Mouse (Mus musculus) midbrain, embryonic 12.5 days (tissue): ENCODE measurements at regions not wholly inside any gene's neighbourhood (a gene's known extent, or its start where the extent isn't known, plus 50 kb on each side); places are given as distances from the start of the nearest gene placed in this dataset.
"Not testable (repeated sequence)": the region's sequence is repeated elsewhere in the genome, so short reads cannot be mapped to it uniquely, and the experiment has no call there.

Experiments
- ATAC-seq: fragments of 200-750 bp; cut with Nextera tagmentation; 2 replicates; pipeline ENCODE4 v1.8.0; 2017; ENCODE audit warnings: low read depth, moderate TSS enrichment, moderate library complexity; ENCODE audit not compliant: low FRiP score
- H3K27ac ChIP-seq: fragments of 300-500 bp; sonication (generic); replicated peaks from 2 replicates; pipeline ENCODE4 v1.5.1; 2016; ENCODE audit warnings: mild to moderate bottlenecking
- H3K27me3 ChIP-seq: fragments of 300-500 bp; sonication (generic); 2 replicates; pipeline ENCODE4 v1.6.1; 2016; ENCODE audit warnings: mild to moderate bottlenecking
- H3K36me3 ChIP-seq: fragments of 300-500 bp; sonication (generic); 2 replicates; pipeline ENCODE4 v1.6.1; 2016
- H3K4me1 ChIP-seq: fragments of 300-500 bp; sonication (generic); 2 replicates; pipeline ENCODE4 v1.6.1; 2016
- H3K4me2 ChIP-seq: fragments of 300-500 bp; sonication (generic); replicated peaks from 2 replicates; pipeline ENCODE4 v1.6.1; 2016; ENCODE audit warnings: mild to moderate bottlenecking, moderate library complexity
- H3K4me3 ChIP-seq: fragments of 300-500 bp; sonication (generic); 2 replicates; pipeline ENCODE4 v1.5.1; 2016; ENCODE audit warnings: mild to moderate bottlenecking
- H3K9ac ChIP-seq: fragments of 300-500 bp; sonication (generic); replicated peaks from 2 replicates; pipeline ENCODE4 v1.6.1; 2016; ENCODE audit warnings: mild to moderate bottlenecking, moderate library complexity
- H3K9me3 ChIP-seq: fragments of 300-500 bp; sonication (generic); 2 replicates; pipeline ENCODE4 v1.6.1; 2016; ENCODE audit warnings: mild to moderate bottlenecking
- WGBS: fragments of 180-500 bp; shearing (Covaris S2); methylation state at CpG from one replicate; pipeline ENCODE4 v1.1.7; 2016; 5-methylcytosine and 5-hydroxymethylcytosine counted together

GRCm38 (mm10) chr11:26667251-26667650 lies 73.5 kb upstream of the Vrk2 start:
- no peak overlapping the region for H3K4me3 ChIP-seq
- H3K9me3 ChIP-seq: no peaks in the 10 kb centered on the region
- WGBS: 85% methylated on average over 2 of the region's 2 CpGs
- H3K4me1 ChIP-seq: no peaks in the 10 kb centered on the region
- ATAC-seq: no peak
- H3K36me3 ChIP-seq: no peaks in the 10 kb centered on the region
- no peak overlapping the region for H3K9ac ChIP-seq
- H3K27me3 ChIP-seq: no peaks in the 10 kb centered on the region
- no peak overlapping the region for H3K27ac ChIP-seq
- H3K4me2 ChIP-seq: no peak overlapping the region

GRCm38 (mm10) chr11:26660878-26661277 lies 67.1 kb upstream of the Vrk2 start:
- no peak for ATAC-seq

GRCm38 (mm10) chr11:26649165-26649564 lies 55.4 kb upstream of the Vrk2 start:
- not testable (repeated sequence) for ATAC-seq, H3K36me3 ChIP-seq, H3K4me3 ChIP-seq, H3K27me3 ChIP-seq, H3K4me1 ChIP-seq, H3K9me3 ChIP-seq, H3K4me2 ChIP-seq, H3K9ac ChIP-seq, H3K27ac ChIP-seq

More at GRCm38 (mm10) chr11:26660878-26661277, 67.1 kb upstream of the Vrk2 start:
- Histone ChIP-seq H3K4me3 (no peak overlapping the region), H3K27me3 (no peaks in the 10 kb centered on the region), H3K4me2 (no peak overlapping the region), H3K9ac (no peak overlapping the region), H3K9me3 (no peaks in the 10 kb centered on the region), H3K4me1 (no peaks in the 10 kb centered on the region), H3K36me3 (no peaks in the 10 kb centered on the region), H3K27ac (no peak overlapping the region)
